14 mouse cellular contexts compared by ENCODE assay signal in the genomic region with DNA sequence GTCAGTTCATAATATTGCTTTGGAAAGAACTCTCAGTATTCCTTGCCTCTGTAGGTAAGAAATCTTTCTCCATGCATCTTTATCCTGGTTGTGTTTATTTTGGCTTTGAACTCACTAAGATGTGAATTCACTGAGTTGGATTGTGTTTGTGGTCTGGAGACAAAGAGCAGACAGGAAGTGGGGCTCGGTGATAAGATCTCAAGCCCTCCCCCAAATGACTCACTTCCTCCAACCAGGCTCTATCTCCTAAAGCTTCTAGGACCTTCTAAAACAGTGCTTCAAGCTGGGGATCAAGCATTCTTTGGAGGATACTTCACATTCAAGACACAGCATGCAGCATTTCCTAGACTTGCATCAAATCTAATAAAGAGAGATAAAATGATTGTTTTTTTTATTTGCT.
DNase-seq lines count a peak whose midpoint lies in the region; ATAC-seq and TF ChIP-seq lines count a peak whose summit lies in the region.
"Had no signal": no experiment of that assay in that cellular context is flagged by ENCODE, and none has a peak within 500 bp of the region (broad histone marks: within the 10 kb centered on the region; RNA-seq: fewer than 3 reads in every experiment).

No protein-coding gene starts in this region.

- no peaks in the 10 kb centered on the region for H3K4me1 ChIP-seq in heart, postnatal 0 days (ENCODE audit: control insufficient read depth, insufficient read depth)
- no peaks in the 10 kb centered on the region for H3K4me1 ChIP-seq in MEL (ENCODE audit: control insufficient read depth in 1 of 2, insufficient read depth in 2 of 2, low read length in 2 of 2)
- H3K4me1 ChIP-seq: limb, embryonic 12.5 days had no signal

- no peak overlapping the region for H3K9ac ChIP-seq in heart, postnatal 0 days (replicated peaks; ENCODE audit: low read depth, low read length)
- H3K9ac ChIP-seq in MEL (ENCODE audit: control insufficient read depth, low read depth, low read length, poor library complexity, severe bottlenecking) = no peak overlapping the region
- H3K9ac ChIP-seq: hindbrain, embryonic 12.5 days; limb, embryonic 12.5 days; lung, embryonic 15.5 days had no signal

- no peak for TF ChIP-seq EP300 in heart, postnatal 0 days (IDR thresholded peaks at IDR 0.05; ENCODE audit: low read depth)
- no peak for TF ChIP-seq EP300 in MEL (IDR thresholded peaks at IDR 0.05; ENCODE audit: low read depth in 1 of 2, low read length in 2 of 2)

- no peak for TF ChIP-seq POLR2A in MEL (IDR thresholded peaks at IDR 0.05; ENCODE audit: control insufficient read depth in 1 of 2, insufficient read depth in 1 of 2, low read depth in 1 of 2, low read length in 2 of 2, poor library complexity in 1 of 2)

- TF ChIP-seq RAD21 in MEL (IDR thresholded peaks at IDR 0.05; ENCODE audit: low read depth, low read length) = no peak

- no peak overlapping the region for H3K4me2 ChIP-seq in heart, postnatal 0 days (ENCODE audit: low read depth, low read length)
- H3K4me2 ChIP-seq: hindbrain, embryonic 12.5 days; limb, embryonic 12.5 days; lung, embryonic 15.5 days had no signal

- no peaks in the 10 kb centered on the region for H3K27me3 ChIP-seq in heart, postnatal 0 days (ENCODE audit: control insufficient read depth, insufficient read depth, low read length)
- no peaks in the 10 kb centered on the region for H3K27me3 ChIP-seq in MEL (ENCODE audit: control insufficient read depth in 1 of 2, insufficient read depth in 2 of 2, low read length in 2 of 2)
- H3K27me3 ChIP-seq: hindbrain, embryonic 12.5 days; limb, embryonic 12.5 days; lung, embryonic 15.5 days had no signal

- 53% methylated on average over 1 of the region's 1 CpGs for WGBS in heart, postnatal 0 days

- peak; percentile 27 for DNase-seq in heart, postnatal 0 days (ENCODE audit: low spot score)
- DNase-seq in heart, adult 11 months = no peak
- peak; percentile 1 for DNase-seq in MEL (ENCODE audit: low read depth, low spot score)
- DNase-seq in thymus, postnatal 25 days = peak; percentile 37
- DNase-seq in frontal cortex, postnatal 14 days (ENCODE audit: low spot score in 2 of 2) = no peak
- DNase-seq in urinary bladder, adult 18-20 months (ENCODE audit: low spot score in 2 of 2) = no peak
- DNase-seq in liver = no peak
- DNase-seq: adrenal gland, adult 2 months; gastrocnemius, adult 2 months had no signal

- no peaks in the 10 kb centered on the region for H3K9me3 ChIP-seq in heart, postnatal 0 days (replicated peaks; ENCODE audit: control insufficient read depth, low read length)
- H3K9me3 ChIP-seq in MEL (replicated peaks; ENCODE audit: insufficient read depth, low read length) = no peaks in the 10 kb centered on the region
- H3K9me3 ChIP-seq: forebrain, embryonic 10.5 days; hindbrain, embryonic 12.5 days; limb, embryonic 12.5 days; lung, embryonic 15.5 days had no signal

- H3K4me3 ChIP-seq in heart, postnatal 0 days (ENCODE audit: low read depth, low read length) = no peak overlapping the region
- no peak overlapping the region for H3K4me3 ChIP-seq in MEL (ENCODE audit: control insufficient read depth in 1 of 2, insufficient read depth in 1 of 2, low read depth in 2 of 2, low read length in 2 of 2)
- H3K4me3 ChIP-seq: forebrain, embryonic 10.5 days; gastrocnemius, adult 2 months; hindbrain, embryonic 12.5 days; limb, embryonic 12.5 days; lung, embryonic 15.5 days had no signal

- no peaks in the 10 kb centered on the region for H3K79me2 ChIP-seq in MEL (ENCODE audit: control insufficient read depth, insufficient read depth, low read length, poor library complexity)

- no peak for ATAC-seq in heart, postnatal 0 days (ENCODE audit: insufficient read depth, low read depth)
- ATAC-seq in inflammation-experienced regulatory T-cells, adult 6 months = peak; percentile 81

- H3K36me3 ChIP-seq in heart, postnatal 0 days (replicated peaks; ENCODE audit: control insufficient read depth, insufficient read depth, low read length) = no peaks in the 10 kb centered on the region
- H3K36me3 ChIP-seq in MEL (ENCODE audit: control insufficient read depth in 1 of 2, insufficient read depth in 2 of 2, low read length in 2 of 2) = no peaks in the 10 kb centered on the region
- H3K36me3 ChIP-seq: forebrain, embryonic 10.5 days; hindbrain, embryonic 12.5 days; limb, embryonic 12.5 days; lung, embryonic 15.5 days had no signal

- no peak overlapping the region for H3K27ac ChIP-seq in heart, postnatal 0 days (ENCODE audit: low read depth)
- no peak overlapping the region for H3K27ac ChIP-seq in MEL (ENCODE audit: control insufficient read depth, low read depth, low read length)
- H3K27ac ChIP-seq: forebrain, embryonic 10.5 days; gastrocnemius, adult 2 months; hindbrain, embryonic 12.5 days; limb, embryonic 12.5 days; lung, embryonic 15.5 days had no signal

- TF ChIP-seq CTCF in heart, postnatal 0 days (IDR thresholded peaks at IDR 0.05; ENCODE audit: low read depth) = no peak
- TF ChIP-seq CTCF in MEL (IDR thresholded peaks at IDR 0.05 in 2 of 3, conservative IDR thresholded peaks at IDR 0.05 in 1 of 3; ENCODE audit: control insufficient read depth in 1 of 3, insufficient read depth in 1 of 3, low read depth in 2 of 3, low read length in 3 of 3, poor library complexity in 1 of 3, severe bottlenecking in 1 of 3) = no peak

TF ChIP-seq in MEL, 35 proteins besides CTCF, POLR2A, EP300 and RAD21:
- TF ChIP-seq USF2 (IDR thresholded peaks at IDR 0.05; ENCODE audit: borderline replicate concordance in 1 of 2, insufficient read depth in 1 of 2, low read depth in 1 of 2, low read length in 2 of 2) (no peak), MEF2A (IDR thresholded peaks at IDR 0.05; ENCODE audit: extremely low read depth, insufficient replicate concordance, low read depth, low read length, poor library complexity, severe bottlenecking) (no peak), ZNF384 (IDR thresholded peaks at IDR 0.05; ENCODE audit: low read depth, low read length) (no peak), MAX (IDR thresholded peaks at IDR 0.05; ENCODE audit: low read length) (no peak), MYB (IDR thresholded peaks at IDR 0.05; ENCODE audit: low read depth, low read length) (no peak), RCOR1 (IDR thresholded peaks at IDR 0.05; ENCODE audit: low read depth, low read length) (no peak), POLR2AphosphoS5 (IDR thresholded peaks at IDR 0.05; ENCODE audit: borderline replicate concordance, low read depth, low read length) (no peak), USF1 (IDR thresholded peaks at IDR 0.05; ENCODE audit: low read depth, low read length) (no peak), ZMIZ1 (IDR thresholded peaks at IDR 0.05; ENCODE audit: low read depth, low read length) (no peak), ZC3H11A (IDR thresholded peaks at IDR 0.05; ENCODE audit: low read depth, low read length) (no peak), NELFE (IDR thresholded peaks at IDR 0.05; ENCODE audit: low read depth, low read length) (no peak), CHD1 (IDR thresholded peaks at IDR 0.05; ENCODE audit: low read depth, low read length) (no peak), JUND (IDR thresholded peaks at IDR 0.05; ENCODE audit: low read depth, low read length) (no peak), BHLHE40 (IDR thresholded peaks at IDR 0.05; ENCODE audit: borderline replicate concordance, low read depth, low read length) (no peak), UBTF (IDR thresholded peaks at IDR 0.05; ENCODE audit: borderline replicate concordance, insufficient read depth, low read depth, low read length) (no peak), GABPA (IDR thresholded peaks at IDR 0.05; ENCODE audit: low read depth, low read length) (no peak), MAZ (IDR thresholded peaks at IDR 0.05; ENCODE audit: low read depth, low read length) (no peak), ZKSCAN1 (IDR thresholded peaks at IDR 0.05; ENCODE audit: low read depth, low read length) (no peak)

Comparison
In these comparisons a context has a peak if more than half of its experiments do, and no peak if none do; other contexts are left out.
1. DNase-seq: peak in heart, postnatal 0 days (single experiment), MEL (single experiment) and thymus, postnatal 25 days (single experiment); none in heart, adult 11 months (single experiment), frontal cortex, postnatal 14 days (0 of 2), urinary bladder, adult 18-20 months (0 of 2) and liver (single experiment).